Mouse (Mus musculus): ENCODE results near the gene Grin2c.

Gene Grin2c

GRCm38 (mm10) chr11:115267061-115267883 is at the start of gene Grin2c:
Grin2c (minus strand) TSS chr11:115267243.
- DNase-seq (ENCODE audit: low spot score): no peak

- DNase-seq (ENCODE audit: low spot score): no peak
Observed at GRCm38 (mm10) chr11:115314249-115314648, 47.2 kb upstream of the Grin2c start.

DNA sequence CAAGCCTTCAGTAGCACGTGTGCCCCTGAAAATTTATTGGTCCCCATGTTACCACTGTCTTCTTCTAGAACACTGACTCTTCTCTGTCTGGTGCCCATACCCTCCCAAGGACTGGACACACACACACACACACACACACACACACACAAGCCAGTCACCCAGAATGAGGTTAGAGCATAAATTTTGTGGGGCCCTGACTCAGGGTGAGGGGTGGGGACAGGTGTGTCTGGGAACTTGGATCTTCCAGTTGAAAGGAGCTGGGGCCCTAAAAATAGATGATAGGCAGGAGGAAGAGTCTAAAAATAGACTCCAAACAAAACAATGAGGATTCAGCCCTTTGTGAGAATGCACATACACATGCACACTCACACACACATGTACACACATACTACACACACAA is 41.7 kb upstream of the Grin2c start:
- DNase-seq (ENCODE audit: low spot score): no peak

DNA sequence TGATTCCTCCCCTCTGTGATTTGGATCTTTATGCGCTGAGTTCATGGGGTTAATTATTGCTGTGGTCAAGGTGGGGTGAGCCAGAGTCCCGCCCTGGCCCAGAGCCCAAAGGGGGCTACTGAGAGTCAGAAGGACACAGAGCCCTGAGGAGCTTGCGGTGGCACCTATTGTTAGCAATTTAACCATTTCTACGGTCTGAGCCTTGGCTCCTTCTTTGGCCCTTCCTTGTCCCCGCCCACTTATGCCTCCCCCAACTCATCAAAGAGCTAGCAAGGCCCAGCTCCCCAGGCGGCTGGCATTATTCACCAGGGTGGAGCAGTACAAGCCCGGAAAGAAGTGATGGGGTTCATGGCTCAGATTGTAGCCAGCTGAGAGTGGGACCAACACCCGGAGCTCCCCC is 39.8 kb upstream of the Grin2c start, which contains the start of gene Otop2:
Gene Otop2, plus strand, starts transcription at position 301 of the 400 bp plus-strand sequence.
- DNase-seq (ENCODE audit: low spot score): no peak

- DNase-seq (ENCODE audit: low spot score): no peak
Observed at GRCm38 (mm10) chr11:115303167-115303566, 36.1 kb upstream of the Grin2c start.

DNA sequence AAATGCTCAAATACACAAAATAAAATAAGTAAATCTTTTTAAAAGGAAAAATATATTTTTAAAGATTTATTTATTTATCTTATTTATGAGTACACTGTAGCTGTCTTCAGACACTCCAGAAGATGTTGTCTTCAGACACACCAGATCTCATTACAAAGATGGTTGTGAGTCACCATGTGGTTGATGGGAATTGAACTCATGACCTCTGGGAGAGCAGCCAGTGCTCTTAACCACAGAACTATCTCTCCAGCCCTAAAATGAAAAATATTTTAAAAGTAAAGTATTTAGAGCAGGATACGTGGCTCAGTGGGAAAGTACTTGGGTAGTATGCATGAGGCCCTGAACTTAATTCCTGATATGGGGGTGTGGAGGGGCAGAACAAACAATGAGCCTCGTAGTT is 34.3 kb upstream of the Grin2c start:
- DNase-seq (ENCODE audit: low spot score): no peak

DNA sequence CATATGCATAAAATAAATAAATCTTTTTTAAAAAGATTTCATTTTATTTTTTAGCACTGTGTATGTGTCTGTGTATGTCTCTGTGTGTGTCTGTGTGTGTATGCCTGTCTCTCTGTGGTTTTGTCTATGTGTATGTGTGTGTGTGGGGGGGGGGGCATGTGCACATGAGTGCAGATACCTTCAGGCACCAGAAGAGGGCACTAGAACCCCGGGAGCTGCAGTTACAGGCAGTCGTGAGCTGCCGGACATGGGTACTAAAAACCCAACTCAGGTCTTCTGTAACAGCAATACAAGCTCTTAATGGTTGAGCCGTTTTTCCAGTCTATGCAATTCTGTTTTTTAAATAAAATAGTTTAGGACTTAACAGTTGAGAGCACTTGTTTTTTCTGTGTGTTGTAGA is 33.7 kb upstream of the Grin2c start:
- DNase-seq (ENCODE audit: low spot score): no peak

GRCm38 (mm10) chr11:115298160-115298559 is 31.1 kb upstream of the Grin2c start:
- DNase-seq (ENCODE audit: low spot score): no peak

DNA sequence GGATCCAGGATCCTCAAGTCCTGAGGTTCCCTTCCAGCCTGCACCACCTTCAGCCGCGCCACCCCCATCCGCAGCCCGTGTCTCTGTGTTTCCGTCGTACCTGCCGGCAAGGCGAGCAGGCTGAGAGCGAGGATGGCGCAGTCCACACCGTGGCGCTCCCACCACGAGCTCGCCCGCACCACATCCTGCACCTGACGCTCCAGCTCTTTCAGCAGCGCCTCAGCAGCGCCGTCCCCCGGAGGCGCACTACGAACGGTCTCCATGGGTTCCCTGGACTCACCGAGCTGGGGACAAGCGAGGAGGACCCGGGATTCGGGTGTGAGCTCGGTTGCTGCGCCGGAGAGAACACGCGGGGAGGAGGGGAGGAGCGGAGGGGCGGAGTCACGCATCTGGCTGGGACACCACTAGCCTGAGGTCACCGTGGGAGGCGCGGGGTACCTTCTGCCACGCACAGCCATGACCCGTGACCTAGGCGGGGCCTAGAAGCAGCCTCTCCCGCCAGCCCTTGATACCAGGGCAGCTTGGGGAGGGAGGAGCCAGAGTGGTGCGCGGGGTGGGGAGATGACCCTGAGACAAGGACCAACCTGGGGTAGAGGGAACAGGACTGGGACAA is 30.3 kb upstream of the Grin2c start, which contains the start of gene Fads6:
Gene Fads6, minus strand, starts transcription at position 450 of the 613 bp plus-strand sequence.
- no peak for DNase-seq (ENCODE audit: low spot score)

DNA sequence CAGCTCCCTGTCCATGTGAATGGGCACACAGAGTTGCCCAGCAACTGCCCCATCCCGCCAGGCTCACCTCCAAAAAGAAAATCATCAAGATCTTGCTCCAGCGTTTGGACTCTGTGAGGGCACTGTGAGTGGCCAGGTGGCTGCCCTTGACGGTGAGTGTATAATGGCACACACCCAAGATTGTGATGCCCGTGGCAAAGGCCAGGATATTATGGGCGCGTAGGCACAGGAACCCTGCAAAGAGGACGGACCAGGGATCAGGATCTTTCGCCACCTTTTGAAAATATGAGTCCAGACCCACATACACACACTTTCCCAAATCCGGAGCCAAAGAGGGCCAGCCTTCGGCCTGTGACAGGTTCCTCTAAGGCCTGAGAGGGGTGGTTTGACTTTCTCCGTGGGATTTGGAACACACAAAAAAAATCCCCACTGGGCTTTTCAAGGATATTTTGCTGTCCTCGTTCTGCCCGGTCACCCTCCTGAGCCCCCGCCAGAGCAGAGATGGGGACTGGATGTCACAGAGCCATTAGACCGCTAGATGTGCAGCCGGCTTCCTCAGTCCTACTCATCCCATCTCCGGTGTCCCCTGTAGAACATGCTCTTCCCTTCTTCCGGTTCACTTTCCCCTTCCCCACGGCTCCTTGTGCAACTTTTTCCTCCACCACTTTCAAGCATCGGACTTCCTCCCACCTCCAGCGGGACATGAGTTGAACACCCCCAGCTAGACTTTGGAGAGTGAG is 29.6 kb upstream of the Grin2c start:
- no peak for DNase-seq (ENCODE audit: low spot score)

- no peak for DNase-seq (ENCODE audit: low spot score)
Observed at GRCm38 (mm10) chr11:115295939-115296338, 28.9 kb upstream of the Grin2c start.

DNA sequence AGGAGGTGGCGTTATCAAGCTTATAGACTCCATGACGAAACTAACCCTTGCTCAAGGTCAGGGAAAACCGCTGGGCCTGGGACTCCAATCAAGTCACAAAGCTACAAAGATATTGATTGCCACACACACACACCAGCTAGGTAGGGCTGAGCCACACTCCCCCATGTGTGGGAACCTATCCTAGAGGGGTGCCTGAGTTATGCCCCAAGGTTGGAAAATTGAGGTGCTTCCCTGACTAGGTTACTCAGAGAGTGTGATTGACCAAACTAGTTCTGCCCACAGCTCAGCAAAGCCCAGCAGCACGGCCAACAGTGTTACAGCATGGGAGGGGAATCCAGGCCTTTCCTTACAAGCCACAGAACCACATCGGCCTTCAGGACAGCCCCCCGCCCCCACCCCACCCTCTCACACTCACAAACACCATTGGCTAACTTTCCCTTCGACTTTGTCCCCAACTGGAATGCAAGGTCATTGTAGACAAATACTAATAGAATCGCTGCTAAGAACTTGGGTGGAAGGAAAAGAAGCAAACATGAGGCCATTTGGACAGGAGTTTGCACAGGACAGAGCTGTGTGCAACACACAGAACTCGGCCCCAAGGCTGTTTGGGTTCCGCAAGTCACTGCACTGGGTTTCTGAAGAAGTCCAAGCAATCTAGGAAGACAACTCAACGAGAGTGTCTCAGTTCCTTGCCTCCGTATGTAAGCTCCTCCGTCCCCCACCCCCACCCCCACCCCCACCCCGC is 25.8 kb upstream of the Grin2c start:
- DNase-seq (ENCODE audit: low spot score): no peak

DNA sequence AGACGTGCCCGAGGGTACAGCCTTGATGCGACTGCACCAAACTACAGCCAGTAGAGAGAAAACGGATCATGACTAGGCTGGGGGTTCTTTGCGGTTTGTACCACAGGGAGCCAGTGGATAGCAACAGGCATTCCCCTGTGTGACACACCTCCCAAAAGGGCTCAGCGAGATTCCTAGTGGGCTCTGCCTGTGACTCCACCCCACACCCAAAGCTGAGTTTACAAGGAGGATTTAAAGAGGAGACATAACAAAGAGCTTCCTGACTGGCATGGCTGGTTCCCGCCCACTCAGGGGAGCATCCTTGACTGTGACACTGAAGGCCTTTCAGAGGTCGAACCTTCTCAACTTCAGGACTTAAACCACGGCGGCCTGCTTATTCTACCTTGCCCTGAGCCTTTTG is 24.5 kb upstream of the Grin2c start:
- no peak for DNase-seq (ENCODE audit: low spot score)

DNA sequence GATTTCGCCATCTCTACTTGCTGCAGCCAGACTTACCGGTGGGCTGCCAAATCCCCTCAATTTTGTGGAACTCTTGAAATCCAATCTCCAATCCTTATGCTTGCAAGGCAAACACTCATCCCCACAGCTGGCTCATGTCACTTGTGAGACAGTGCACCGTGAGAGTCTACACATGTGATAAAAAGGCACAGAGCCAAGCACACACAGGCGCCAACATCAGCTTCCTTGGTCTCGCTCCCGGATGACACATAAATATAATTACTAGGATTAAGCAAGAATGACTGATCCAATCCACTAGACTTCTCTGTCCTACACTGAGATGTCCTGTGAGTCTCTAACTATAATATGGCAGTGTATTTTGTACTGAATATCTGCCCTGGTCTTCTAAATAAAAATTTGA is 23.9 kb upstream of the Grin2c start:
- no peak for DNase-seq (ENCODE audit: low spot score)

DNA sequence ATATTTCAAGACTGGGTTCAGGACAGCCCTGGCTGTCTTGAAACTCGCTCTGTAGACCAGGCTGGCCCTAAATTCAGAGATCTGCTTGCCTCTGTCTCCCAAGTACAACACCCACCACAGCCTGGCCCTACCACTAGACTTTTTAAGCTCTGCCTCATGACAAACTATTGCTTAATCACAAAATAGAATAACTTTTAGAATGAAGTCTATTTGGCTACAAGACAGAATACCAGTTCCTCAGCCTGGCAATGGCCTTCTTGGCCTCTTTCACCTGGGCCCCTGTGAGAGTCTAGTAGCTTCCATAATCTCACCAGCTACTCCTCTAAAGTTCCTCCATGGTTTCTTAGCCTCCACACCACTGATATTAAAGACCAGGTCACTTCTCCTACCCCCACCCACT is 23.3 kb upstream of the Grin2c start:
- DNase-seq (ENCODE audit: low spot score): no peak

DNA sequence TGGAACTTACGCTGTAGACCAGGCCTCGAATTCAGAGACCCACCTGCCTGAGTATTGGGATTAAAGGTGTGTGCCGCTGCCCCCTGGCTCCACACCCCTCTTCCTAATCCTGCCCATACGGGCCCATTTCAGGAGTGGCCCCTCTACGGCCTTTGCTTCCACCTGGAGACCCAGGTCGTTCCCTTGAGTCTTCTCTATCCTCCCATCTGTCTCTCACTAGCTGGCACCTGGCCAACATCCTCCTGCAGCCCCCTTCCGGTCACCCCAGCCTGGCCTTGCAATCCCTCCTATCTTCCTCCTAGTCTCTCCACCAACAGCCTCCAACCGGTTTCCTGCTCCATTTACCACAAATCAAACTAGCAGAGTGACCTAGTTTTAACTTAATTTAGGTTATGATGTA is 22.8 kb upstream of the Grin2c start:
- DNase-seq (ENCODE audit: low spot score): no peak

DNA sequence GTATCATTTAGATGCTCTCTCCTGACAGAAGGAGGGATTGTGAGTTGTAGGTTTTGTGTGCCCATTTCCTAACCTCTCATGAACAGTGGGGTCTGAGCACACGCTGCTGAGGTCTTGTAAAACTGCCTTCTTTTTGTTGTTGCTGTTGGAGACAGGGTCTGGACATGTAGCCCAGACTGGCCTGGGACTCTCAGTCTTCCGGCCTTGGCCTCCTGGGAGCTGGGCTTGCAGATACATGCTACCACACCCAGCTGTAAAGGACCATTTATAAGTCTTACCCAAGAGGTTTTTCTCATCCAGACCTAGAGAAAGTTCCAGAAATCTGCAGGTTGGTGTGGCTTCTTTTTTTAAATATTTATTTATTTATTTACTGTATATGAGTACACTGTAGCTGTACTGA is 21.3 kb upstream of the Grin2c start:
- no peak for DNase-seq (ENCODE audit: low spot score)

- DNase-seq (ENCODE audit: low spot score): no peak
Observed at GRCm38 (mm10) chr11:115287386-115287785, 20.3 kb upstream of the Grin2c start.

DNA sequence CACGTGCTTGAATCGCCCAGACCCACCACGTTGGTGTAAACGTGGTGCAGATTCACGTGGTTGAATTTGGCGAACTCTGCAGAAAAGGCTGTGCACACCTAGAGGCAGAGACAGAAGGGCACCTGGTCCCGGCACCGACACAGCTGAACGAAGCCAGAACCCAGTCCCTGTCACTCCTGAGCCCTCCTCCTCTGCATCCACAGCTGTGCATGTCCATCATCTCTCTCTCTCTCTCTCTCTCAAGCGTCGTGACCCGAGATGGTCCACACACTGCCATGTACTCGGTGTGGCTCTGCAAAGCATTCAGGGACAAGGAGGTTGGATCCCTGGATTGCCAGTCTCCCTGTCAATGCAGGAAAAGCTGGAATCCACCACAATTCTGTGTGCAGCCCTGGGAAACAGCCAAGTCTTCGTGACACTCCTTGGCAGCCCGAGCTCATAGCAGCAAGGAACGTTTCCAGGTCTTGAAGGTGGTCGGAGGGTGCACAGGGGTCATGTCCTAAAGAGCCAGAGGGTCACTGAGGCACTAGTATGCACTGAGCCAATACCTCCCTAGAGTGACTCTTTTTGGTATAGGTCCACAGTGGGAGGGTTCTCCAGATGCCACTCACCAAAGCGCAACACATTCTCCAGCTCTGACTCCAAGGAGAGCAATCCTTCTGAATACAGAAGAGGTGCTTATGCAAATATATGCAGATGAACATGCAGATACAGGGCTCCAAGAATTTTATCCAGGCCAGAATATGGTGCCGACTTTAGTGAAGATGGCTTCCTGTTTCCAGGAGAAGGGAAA is 19.4 kb upstream of the Grin2c start:
- no peak for DNase-seq (ENCODE audit: low spot score)

GRCm38 (mm10) chr11:115285282-115285681 is 18.2 kb upstream of the Grin2c start:
- no peak for DNase-seq (ENCODE audit: low spot score)

DNA sequence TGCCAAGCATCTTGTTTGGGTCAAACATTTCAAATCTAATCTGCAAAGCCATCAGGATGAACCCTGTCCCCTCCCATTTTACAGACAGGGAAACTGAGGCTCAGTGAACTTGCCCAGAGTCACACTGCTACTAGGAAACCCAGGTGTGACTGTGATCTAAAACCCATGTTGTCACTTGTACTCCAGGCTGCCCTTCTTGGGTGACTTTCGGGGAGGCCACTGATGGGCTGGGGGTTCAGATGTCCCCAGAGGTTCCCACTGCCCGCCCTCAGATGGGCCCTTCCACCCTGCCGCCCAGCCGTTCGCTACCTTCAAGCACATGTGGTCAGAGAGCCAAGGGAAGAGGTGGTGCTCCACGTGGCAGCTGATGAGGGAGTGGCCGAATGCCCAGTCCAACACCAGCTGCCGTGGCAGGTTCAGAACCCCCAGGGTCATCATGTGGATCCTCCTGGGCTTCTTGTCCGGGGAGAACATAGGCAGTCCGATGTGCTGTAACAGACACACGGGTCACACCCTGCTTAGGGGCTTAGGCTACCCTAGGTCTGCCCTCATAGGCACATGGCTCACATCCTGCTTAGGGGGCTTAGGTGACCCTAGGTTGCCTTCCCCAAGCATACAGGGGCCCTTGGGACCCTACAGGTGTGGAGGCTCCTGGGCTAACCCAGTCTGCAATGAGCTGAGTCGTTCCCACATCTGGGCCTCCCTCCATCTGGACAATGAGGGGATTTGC is 17.0 kb upstream of the Grin2c start:
- no peak for DNase-seq (ENCODE audit: low spot score)
